Mouse (Mus musculus) monocyte, adult 2 months (primary cell): ENCODE results near the gene Mypn.

Experiments
- DNase-seq, 2 experiments: peaks; one replicate each; pipeline ENCODE4 v3.0.0; 2022; ENCODE audit warnings: low spot score in 2 of 2, low read depth in 1 of 2

The Mypn gene

GRCm38 (mm10) chr10:63155668-63156350 lies 47.9 kb downstream of the Mypn start:
- DNase-seq = no peak

- DNase-seq = no peak
These were observed 49.0 kb downstream of the Mypn start for GRCm38 (mm10) chr10:63154726-63155125.

GRCm38 (mm10) chr10:63154226-63154625 lies 49.5 kb downstream of the Mypn start:
- no peak for DNase-seq

DNA sequence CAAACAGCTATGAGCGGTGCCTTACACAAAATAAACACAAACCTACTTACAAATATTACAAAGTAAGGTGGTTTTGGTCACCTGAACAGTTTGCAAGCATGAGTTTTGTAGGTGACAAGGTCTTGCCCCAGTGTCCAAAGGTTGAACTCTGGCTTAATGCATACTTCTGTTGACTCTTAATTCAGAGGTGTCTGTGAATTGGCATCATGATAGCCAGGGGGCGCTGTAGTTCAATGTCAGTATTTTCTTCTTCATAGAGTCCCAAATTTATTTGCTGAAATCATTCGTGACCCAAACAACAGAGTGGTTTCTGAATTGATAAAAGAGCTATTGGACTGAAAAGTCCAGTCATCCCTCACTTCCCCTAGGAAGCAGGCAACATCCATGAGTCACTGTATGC lies 50.2 kb downstream of the Mypn start:
- DNase-seq = peak; percentile 27 to 58

- DNase-seq = no peak
These were observed 51.4 kb downstream of the Mypn start for GRCm38 (mm10) chr10:63152358-63152757.

DNA sequence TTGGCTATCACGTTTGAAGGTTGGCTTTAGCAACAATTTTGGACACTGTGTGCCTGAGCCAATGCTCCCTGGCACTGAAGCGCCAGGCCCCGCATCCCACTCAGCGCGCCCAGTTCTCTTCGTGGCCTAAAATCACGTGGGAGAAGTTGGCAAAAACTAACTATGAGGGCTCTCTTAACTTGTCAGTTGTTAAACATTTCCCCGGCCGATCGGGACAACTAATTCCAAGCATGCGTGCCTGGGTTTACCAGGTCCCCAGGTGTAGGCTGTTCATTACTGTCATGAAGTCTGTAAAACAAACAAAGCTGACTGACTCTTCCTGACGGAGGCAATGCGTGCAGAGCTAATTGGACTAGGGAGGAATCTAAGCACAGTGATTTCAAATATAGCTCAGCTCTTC lies 61.1 kb downstream of the Mypn start:
- no peak for DNase-seq

GRCm38 (mm10) chr10:63136436-63136835 lies 67.3 kb downstream of the Mypn start:
- DNase-seq = no peak

DNA sequence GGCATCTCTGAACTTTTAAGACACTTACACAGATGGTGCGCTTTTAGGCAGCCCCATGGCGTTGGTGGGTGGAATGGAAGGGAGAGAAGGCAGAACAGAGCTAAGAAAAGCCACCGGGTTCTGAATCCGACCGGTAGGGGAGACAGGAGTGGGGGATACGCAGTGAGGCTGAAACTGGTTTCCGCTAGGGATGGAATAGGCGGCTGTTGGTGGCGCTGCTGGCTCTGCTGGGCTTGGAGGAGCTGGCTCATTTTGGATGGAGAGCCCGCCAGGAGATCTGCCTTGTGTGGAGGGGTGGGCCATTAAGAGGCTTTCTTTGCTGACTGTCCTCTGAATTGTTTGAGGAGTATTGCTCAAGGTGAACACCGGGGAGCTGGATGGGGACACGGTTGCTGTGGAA lies 68.1 kb downstream of the Mypn start:
- DNase-seq = no peak

GRCm38 (mm10) chr10:63133326-63133725 lies 70.4 kb downstream of the Mypn start:
- no peak for DNase-seq

GRCm38 (mm10) chr10:63132356-63132755 lies 71.4 kb downstream of the Mypn start:
- DNase-seq = no peak

DNA sequence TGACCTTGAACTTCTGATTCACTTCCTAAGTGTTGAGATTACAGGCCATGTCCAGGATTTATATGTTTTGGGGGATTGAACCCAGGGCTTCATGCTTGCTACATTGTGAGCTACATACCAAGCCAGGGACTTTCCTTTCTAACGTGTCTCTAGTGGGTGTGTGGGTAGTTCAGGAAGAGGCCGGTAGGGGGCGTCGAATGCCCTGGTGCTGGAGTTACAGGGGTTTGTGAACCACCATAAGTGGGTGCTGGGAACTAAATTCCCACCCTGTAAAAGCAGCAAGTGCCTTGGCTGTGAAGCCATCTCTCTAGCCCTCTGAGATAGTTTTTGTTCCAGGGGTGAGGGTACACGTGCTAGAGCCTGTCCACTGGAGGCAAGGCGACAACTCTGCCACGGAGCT lies 73.3 kb downstream of the Mypn start:
- DNase-seq = no peak

- no peak for DNase-seq
These were observed 75.5 kb downstream of the Mypn start for GRCm38 (mm10) chr10:63128256-63128655.

GRCm38 (mm10) chr10:63127156-63127555 lies 76.6 kb downstream of the Mypn start:
- DNase-seq = no peak

DNA sequence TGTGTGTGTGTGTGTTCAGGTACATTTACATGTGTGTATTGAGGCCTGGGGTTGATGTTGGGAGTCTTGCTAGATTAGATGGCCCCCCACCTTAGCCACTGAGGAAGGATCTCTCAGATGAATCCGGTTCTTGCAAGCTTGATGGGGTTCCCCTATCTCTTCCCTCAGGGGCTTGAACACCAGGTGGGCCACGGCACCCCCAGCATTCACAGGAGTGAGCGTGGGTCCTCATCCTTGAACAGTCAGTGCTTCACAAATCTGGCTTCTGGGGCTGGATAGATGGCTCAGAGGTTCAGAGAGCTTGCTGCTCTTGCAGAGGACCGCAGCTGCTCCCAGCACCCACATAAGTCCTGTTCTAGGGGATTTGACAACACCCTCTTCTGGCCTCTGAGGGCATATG lies 77.6 kb downstream of the Mypn start:
- no peak for DNase-seq

DNA sequence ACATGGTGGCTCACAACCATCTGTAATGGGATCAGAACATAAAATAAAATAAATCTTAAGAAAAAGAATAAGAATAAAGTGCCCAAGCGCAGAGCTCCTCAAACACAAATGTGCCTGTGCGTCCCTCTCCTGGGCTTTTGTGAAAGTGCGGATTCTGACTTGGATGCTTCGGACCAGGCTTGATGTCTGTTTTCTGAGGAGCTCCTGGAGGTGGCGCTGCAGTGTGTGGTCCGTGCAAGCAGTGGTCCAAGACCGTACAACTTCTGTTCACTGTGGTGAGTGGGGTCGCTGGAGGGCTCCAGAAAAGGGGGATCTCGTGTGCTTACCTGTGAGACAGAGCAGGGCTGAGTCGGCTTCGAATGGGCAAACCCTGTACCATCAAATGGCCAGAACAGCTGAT lies 78.4 kb downstream of the Mypn start:
- no peak for DNase-seq

DNA sequence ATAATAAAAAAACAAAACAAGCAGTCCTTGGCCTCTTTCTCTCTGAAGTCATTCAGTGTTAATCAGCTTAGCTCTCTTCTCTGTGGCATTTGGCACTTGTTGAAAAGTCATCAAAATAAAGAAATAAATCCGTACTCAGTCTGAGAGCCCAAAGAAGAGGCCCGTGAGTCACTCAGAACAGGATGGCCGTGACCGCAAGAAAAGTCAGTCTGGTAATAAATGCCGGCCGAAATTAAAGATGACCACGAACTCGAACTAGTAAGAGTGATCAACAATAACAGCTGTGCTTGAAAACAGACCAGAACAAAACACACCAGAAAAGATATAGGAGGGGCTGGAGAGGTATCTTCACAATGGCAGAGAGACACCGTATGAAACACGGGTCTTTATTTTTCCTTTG lies 79.7 kb downstream of the Mypn start:
- DNase-seq = no peak

DNA sequence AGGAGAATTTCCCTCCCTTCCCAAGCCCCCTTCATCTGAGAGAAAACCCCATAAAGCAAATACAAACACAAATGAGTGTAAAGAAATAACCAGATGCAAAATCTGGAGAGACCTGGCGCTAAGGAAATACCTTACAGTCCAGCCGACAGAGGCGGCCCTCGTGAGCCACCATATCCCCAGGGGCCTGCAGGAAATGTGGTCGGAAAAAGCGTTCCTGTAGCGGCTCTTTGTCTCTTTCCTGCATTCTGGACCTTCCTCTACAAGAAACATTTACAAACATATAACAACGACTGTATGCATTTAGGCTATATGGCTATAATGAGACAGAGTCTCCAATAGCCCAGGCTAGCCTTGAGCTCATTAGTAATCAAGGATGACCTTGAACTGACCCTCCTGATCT lies 80.6 kb downstream of the Mypn start:
- DNase-seq = no peak

- no peak for DNase-seq
These were observed 81.2 kb downstream of the Mypn start for GRCm38 (mm10) chr10:63122516-63122915.

GRCm38 (mm10) chr10:63121961-63122360 lies 81.8 kb downstream of the Mypn start:
- DNase-seq = no peak

- DNase-seq = no peak
These were observed 83.8 kb downstream of the Mypn start for GRCm38 (mm10) chr10:63119916-63120315.

- no peak for DNase-seq
These were observed 86.2 kb downstream of the Mypn start for GRCm38 (mm10) chr10:63117583-63117982.

DNA sequence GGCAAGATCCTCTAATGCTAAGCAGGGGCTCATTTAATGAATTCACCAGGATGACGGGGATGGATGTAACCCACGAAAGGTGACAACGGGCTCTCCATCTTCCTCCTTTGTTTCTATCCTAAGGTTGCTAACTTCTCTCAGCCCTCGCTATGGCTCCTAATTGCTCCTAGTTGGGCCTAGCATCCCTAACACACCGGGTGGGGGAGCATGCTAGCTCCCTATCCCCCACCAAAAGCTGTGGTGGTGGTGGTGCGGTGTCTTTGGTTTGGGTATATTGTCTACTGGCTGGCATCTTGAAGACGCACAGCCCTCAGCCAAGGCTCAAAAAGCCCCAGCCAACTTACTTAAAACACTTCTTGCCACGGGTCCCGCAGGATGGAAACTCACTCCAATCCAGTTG lies 87.4 kb downstream of the Mypn start:
- DNase-seq = no peak

DNA sequence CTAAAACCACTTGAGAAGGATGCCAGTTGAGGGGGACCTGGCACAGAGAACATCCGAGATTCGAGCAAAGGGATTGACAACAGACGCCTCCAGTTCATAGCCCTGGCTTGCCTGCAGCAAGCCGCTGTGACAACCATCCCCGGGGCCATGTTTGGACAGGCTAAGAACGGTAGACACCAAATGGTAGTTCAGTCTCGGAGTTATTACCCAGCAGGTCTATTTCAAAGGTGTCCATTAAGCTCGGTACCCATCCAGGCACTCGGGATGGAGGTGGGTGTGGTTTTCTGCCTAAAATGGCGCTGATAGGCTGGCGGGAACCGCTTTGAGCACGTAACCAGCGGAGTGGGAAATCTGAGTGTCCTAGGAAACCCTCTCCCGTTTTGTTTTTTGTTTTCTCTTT lies 87.9 kb downstream of the Mypn start:
- no peak for DNase-seq
